Mouse (Mus musculus): Measurements from ENCODE around the gene Vegfc.

DNA sequence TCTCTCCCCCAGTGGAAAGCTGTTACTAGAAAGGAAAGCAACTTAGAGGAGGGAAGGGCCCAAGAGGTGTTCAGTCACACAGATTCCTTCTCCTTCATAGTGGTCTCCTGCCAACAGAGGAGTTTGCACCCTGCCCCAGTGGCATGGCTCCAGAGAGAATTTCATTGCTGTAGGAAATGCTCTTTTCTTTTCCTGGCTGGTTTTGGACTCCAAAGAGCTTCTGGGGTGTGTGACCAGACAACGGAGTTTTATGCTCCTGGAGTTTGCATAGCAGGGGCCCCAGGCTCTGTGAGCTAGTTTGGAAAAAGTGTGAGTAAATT, 675 bp downstream of the Vegfc start:
- TF ChIP-seq CTCF (IDR thresholded peaks at IDR 0.05) (no peak), EP300 (IDR thresholded peaks at IDR 0.05) (no peak)

Measured in lung, postnatal 0 days (tissue).